Mouse (Mus musculus) C2C12 (cell line): ENCODE measurements around the gene Ydjc. TPM values are rescaled to one million over a fixed set of nuclear protein-coding genes. Genes with fewer than 3 reads are reported as not detected.
A peak's percentile ranks its signal among the peaks of the same experiment; 100 is the strongest.

Experiments used
- H3K27me3 ChIP-seq: one replicate; pipeline ENCODE4 v1.6.1; 2011; ENCODE audit not compliant: control insufficient read depth, insufficient read depth, insufficient read length
- H3K36me3 ChIP-seq: one replicate; pipeline ENCODE4 v1.6.1; 2011; ENCODE audit not compliant: control insufficient read depth, insufficient read depth
- H3K4me3 ChIP-seq: one replicate; pipeline ENCODE4 v1.5.1; 2011; ENCODE audit warnings: mild to moderate bottlenecking, control low read depth; ENCODE audit not compliant: poor library complexity, insufficient read depth, severe bottlenecking
- H3K79me2 ChIP-seq: one replicate; pipeline ENCODE4 v1.6.1; 2011; ENCODE audit not compliant: control insufficient read depth, insufficient read depth
- H3K79me3 ChIP-seq: one replicate; pipeline ENCODE4 v1.6.1; 2011; ENCODE audit warnings: low read depth, control low read depth
- H3ac ChIP-seq: one replicate; pipeline ENCODE3; 2011; ENCODE audit warnings: low read depth; ENCODE audit not compliant: control insufficient read depth, insufficient read length
- CEBPB ChIP-seq: IDR thresholded peaks from one replicate; pipeline ENCODE4 v1.6.1; 2011; ENCODE audit warnings: low read depth, mild to moderate bottlenecking, control low read depth, moderate library complexity
- CTCF ChIP-seq: IDR thresholded peaks from one replicate; pipeline ENCODE4 v1.5.1; 2011; ENCODE audit not compliant: control insufficient read depth, insufficient read depth, insufficient read length
- FOSL1 ChIP-seq: IDR thresholded peaks from one replicate; pipeline ENCODE4 v1.8.0; 2011; ENCODE audit warnings: mild to moderate bottlenecking, low read length; ENCODE audit not compliant: poor library complexity, insufficient read depth, severe bottlenecking
- MAX ChIP-seq: IDR thresholded peaks from one replicate; pipeline ENCODE4 v1.6.1; 2011; ENCODE audit warnings: mild to moderate bottlenecking, control low read depth
- MYOD1 ChIP-seq: IDR thresholded peaks from one replicate; pipeline ENCODE4 v1.6.1; 2011; ENCODE audit warnings: low read depth; ENCODE audit not compliant: control insufficient read depth, insufficient read length
- MYOG ChIP-seq: IDR thresholded peaks from one replicate; pipeline ENCODE4 v1.6.1; 2011; ENCODE audit not compliant: control insufficient read depth, insufficient read length; ENCODE audit errors: extremely low read depth
- USF1 ChIP-seq: IDR thresholded peaks from one replicate; pipeline ENCODE4 v1.6.1; 2011; ENCODE audit warnings: low read depth, mild to moderate bottlenecking, control low read depth, moderate library complexity
- long read RNA-seq, 2 experiments: library from polyadenylated mRNA; unstranded; transcript quantifications; one replicate each; pipeline ENCODE4 v2.0.0; 2019 to 2020
- polyA plus RNA-seq: library from polyadenylated mRNA; unstranded; fragments of >200 nt; fragmentation: generic; extraction: Trizol; gene quantifications from one replicate; pipeline ENCODE4 v1.2.1, GENCODE M21; 2012; ENCODE audit warnings: missing spikeins

The Ydjc gene
- 5.6 TPM for polyA plus RNA-seq
- long read RNA-seq, experiment 1, transcript Ydjc-201 (5 exons, 1,297 nt), result major isoform, 5 of 8 reads
- long read RNA-seq, experiment 1, partial matches to known transcripts, result 2 of 8 reads
- long read RNA-seq, experiment 1, other reads (novel, unspliced or antisense), result 1 of 8 reads
- long read RNA-seq, experiment 2, transcript Ydjc-201 (5 exons, 1,297 nt), result major isoform, 8 of 33 reads
- long read RNA-seq, experiment 2, partial matches to known transcripts, result 18 of 33 reads
- long read RNA-seq, experiment 2, other reads (novel, unspliced or antisense), result 6 of 33 reads

DNA sequence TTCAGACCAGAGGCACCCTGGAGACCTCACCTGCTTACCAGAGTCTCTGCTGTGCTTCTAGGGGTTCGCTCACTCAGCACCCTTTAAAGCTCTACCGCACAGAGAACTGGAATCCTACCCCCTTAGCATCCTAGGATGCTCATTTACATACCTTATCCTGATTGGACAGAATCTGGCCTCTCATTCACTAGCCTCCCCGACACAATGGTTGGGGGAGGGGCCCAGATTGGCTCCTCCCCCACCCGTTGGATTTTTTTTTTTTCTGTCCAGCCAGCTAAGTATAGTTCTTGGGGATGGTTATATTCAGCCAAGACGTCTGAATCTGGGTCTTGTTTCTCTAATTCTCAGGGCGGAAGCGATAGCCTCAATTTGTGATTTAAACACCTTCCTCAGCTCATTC, at the start of gene Ydjc:
Gene Ydjc (plus strand): TSS at position 283 of the 400 bp plus-strand sequence.
- no peaks in the 10 kb centered on the region for H3K36me3 ChIP-seq
- no peaks in the 10 kb centered on the region for H3K79me3 ChIP-seq
- TF ChIP-seq MYOG, result no peak
- no peak for TF ChIP-seq MAX
- no peak for TF ChIP-seq USF1
- no peak for TF ChIP-seq CTCF
- no peak for TF ChIP-seq FOSL1
- no peak for TF ChIP-seq MYOD1
- no peak for TF ChIP-seq CEBPB
- H3ac ChIP-seq, result no peak within 1 kb of the TSS
- no peaks in the 10 kb centered on the region for H3K79me2 ChIP-seq
- H3K27me3 ChIP-seq, result no peaks in the 10 kb centered on the region
- no peak within 1 kb of the TSS for H3K4me3 ChIP-seq

- Histone ChIP-seq H3K79me3 (no peaks in the 10 kb centered on the region), H3K4me3 (no peak overlapping the region), H3K36me3 (peaks cover 73% of the 10 kb centered on the region), H3K27me3 (no peaks in the 10 kb centered on the region), H3ac (no peak overlapping the region), H3K79me2 (no peaks in the 10 kb centered on the region)
- no peak for TF ChIP-seq MAX
- TF ChIP-seq MYOD1, result no peak
- no peak for TF ChIP-seq MYOG
- TF ChIP-seq CEBPB, result no peak
- no peak for TF ChIP-seq FOSL1
- no peak for TF ChIP-seq USF1
- no peak for TF ChIP-seq CTCF
Observed at GRCm38 (mm10) chr16:17096938-17097337, 47.5 kb upstream of the Ydjc start.

DNA sequence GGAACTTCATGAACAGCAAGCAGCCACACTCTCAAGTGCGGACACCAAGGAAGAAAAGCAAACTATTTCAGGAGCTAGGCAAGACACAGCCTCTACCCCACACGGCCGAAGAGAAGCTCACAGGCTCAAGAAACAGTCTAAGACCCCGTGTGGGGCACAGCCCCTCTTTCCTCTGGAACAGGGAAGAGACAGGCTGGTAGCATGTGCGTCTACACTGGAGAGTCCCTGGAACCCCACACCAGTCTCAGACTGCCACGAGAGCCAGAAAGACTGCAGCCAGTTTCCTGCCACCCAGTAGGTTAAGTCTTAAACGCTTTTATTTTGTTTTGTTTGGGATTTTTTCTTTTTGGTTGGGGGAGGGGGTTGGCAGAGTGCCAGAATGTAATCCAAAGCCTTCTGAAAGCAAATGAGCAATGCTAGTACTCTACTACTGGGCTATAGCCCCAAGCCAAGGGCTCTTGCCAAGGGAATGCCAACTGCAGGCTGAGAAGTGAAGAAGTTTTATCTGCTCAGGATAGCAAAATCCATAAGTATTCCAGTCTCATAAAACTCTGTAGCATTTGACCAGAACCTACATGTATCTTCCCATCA, 41.7 kb upstream of the Ydjc start:
- peaks cover 3% of the 10 kb centered on the region for H3K79me2 ChIP-seq
- H3ac ChIP-seq, result no peak overlapping the region
- no peaks in the 10 kb centered on the region for H3K27me3 ChIP-seq
- peaks cover 48% of the 10 kb centered on the region for H3K36me3 ChIP-seq
- TF ChIP-seq CEBPB (no peak), MYOG (no peak), CTCF (no peak), FOSL1 (no peak), USF1 (no peak)
- no peaks in the 10 kb centered on the region for H3K79me3 ChIP-seq
- no peak overlapping the region for H3K4me3 ChIP-seq

DNA sequence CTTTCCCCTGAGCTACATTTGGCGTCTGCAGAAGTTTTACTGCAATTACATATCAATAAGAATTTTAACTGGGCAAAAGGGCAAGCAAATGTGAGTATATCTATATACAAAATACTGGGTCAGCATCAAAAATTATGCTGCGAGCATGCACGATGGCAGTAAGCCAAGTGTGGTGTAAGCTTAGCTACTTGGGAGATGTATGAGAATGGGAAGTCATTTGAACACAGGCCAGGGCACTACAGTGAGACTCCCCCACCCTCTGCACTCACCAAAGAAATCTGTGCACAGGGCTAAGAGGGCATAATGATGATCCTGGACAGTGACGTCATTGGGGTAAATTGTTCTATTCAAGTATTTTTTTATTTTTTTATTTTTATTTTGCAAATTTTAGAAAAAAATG, 39.8 kb upstream of the Ydjc start:
- TF ChIP-seq FOSL1 (no peak), MYOG (no peak), USF1 (no peak), MAX (no peak), CEBPB (no peak), CTCF (no peak), MYOD1 (no peak)
- peaks cover 51% of the 10 kb centered on the region for H3K36me3 ChIP-seq
- no peak overlapping the region for H3ac ChIP-seq
- H3K4me3 ChIP-seq, result no peak overlapping the region
- H3K27me3 ChIP-seq, result no peaks in the 10 kb centered on the region
- H3K79me3 ChIP-seq, result peaks cover 6% of the 10 kb centered on the region
- peaks cover 18% of the 10 kb centered on the region for H3K79me2 ChIP-seq

- Histone ChIP-seq H3K27me3 (no peaks in the 10 kb centered on the region), H3K36me3 (peaks cover 34% of the 10 kb centered on the region), H3K79me3 (peaks cover 15% of the 10 kb centered on the region), H3K79me2 (peaks cover 32% of the 10 kb centered on the region), H3ac (peak within 1 kb of the TSS; percentile 100), H3K4me3 (peak within 1 kb of the TSS; percentile 89)
- TF ChIP-seq FOSL1 (no peak), MAX (no peak), CTCF (no peak), USF1 (no peak), MYOG (no peak), CEBPB (no peak), MYOD1 (no peak)
Observed at GRCm38 (mm10) chr16:17110771-17111743, 33.4 kb upstream of the Ydjc start, which contains the start of gene Ppil2. Gene Ppil2, minus strand, starts transcription at chr16:17111257.
